Mouse (Mus musculus): ENCODE measurements around the gene Olig3. TPM values are rescaled to one million over a fixed set of nuclear protein-coding genes. Genes with fewer than 3 reads are reported as not detected.
A peak's percentile ranks its signal among the peaks of the same experiment; 100 is the strongest.
"Not testable (repeated sequence)": the region's sequence is repeated elsewhere in the genome, so short reads cannot be mapped to it uniquely, and the experiment has no call there.

Gene Olig3
- polyA plus RNA-seq, 1 experiment from 2014 or later = 26.3 TPM

DNA sequence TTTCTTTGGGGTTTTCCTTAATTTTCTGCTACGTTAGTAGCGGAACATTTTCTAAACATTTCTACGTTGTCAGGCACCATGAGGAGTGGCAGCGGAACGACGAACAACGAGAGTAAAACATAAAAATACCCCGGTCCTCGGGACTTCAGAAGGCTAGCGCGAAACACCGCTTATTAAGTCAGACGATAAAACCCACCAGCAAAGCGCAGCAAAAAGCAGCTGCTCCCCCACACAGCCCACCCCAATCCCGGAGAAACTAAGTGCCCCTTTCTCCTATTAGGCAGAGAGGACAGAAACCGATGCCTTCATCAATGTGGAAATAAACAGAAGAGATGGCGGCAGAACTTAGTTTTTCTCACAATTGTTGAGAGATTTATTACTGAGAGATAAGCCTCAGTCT is 6.5 kb downstream of the Olig3 start:
- Histone ChIP-seq H3K27me3 (peaks cover 98% of the 10 kb centered on the region), H3K9me3 (no peaks in the 10 kb centered on the region), H3K4me1 (replicated peaks) (peaks cover 10% of the 10 kb centered on the region), H3K4me3 (no peak overlapping the region; the same call in 1 of the 2 replicates), H3K27ac (replicated peaks) (no peak overlapping the region), H3K4me2 (peak overlapping the region; percentile 39), H3K36me3 (no peaks in the 10 kb centered on the region), H3K9ac (no peak overlapping the region)
- ATAC-seq (ENCODE audit: low read depth) = no peak
- WGBS = under 1% methylated on average over 17 of the region's 17 CpGs

DNA sequence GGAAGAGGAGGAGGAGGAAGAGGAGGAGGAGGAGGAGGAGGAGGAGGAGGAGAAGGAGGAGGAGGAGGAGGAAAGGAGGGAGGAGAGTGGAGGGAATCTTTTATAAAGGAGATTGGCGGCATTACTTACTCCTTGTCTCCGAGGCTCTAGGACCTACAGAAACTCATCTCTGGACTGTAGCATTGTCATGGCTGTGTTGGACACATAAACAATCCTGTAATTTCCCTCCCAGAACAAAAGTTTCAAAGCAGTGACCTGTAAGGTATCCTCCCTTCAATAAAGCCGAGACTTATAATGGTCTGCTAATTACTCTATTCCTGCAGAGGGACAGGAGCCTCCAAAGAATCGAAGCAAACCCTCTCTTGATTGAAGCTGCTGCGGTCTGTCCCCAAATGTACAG is 7.0 kb downstream of the Olig3 start:
- 3% methylated on average over 5 of the region's 5 CpGs for WGBS
- peaks cover 10% of the 10 kb centered on the region for H3K4me1 ChIP-seq (replicated peaks)
- H3K27ac ChIP-seq (replicated peaks) = no peak overlapping the region
- ATAC-seq (ENCODE audit: low read depth) = no peak
- no peaks in the 10 kb centered on the region for H3K9me3 ChIP-seq
- no peaks in the 10 kb centered on the region for H3K36me3 ChIP-seq
- no peak overlapping the region for H3K4me2 ChIP-seq
- H3K27me3 ChIP-seq = peaks cover 98% of the 10 kb centered on the region
- H3K4me3 ChIP-seq = no peak overlapping the region
- no peak overlapping the region for H3K9ac ChIP-seq

DNA sequence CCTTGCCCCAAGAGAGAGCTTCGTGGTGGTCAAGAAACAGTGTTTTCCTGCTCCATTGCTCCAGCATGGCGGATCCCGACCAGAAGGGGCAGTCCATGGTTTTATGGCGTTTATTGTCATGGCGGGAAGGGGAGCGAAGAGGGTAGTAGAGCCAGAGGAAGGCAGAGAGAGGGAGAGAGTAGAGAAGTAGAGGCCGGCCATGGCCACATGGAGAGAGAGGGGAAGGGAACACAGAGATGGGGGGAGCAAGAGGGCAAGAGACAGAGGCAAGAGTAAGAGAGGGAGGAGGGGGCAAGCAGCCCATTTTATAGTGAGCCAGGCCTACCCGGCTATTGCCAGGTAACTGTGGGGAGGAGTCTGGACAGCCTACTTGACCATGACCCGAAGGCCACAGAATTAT is 12.8 kb downstream of the Olig3 start:
- H3K9me3 ChIP-seq = no peaks in the 10 kb centered on the region
- no peak overlapping the region for H3K27ac ChIP-seq (replicated peaks)
- H3K9ac ChIP-seq = no peak overlapping the region
- peaks cover 95% of the 10 kb centered on the region for H3K27me3 ChIP-seq
- ATAC-seq (ENCODE audit: low read depth) = no peak
- no peak overlapping the region for H3K4me3 ChIP-seq
- no peak overlapping the region for H3K4me2 ChIP-seq
- WGBS = 82% methylated on average over 9 of the region's 9 CpGs
- H3K36me3 ChIP-seq = no peaks in the 10 kb centered on the region
- peaks cover 14% of the 10 kb centered on the region for H3K4me1 ChIP-seq (replicated peaks)

- Histone ChIP-seq H3K27me3 (peaks cover 95% of the 10 kb centered on the region), H3K9me3 (no peaks in the 10 kb centered on the region), H3K4me1 (replicated peaks) (peaks cover 14% of the 10 kb centered on the region), H3K36me3 (no peaks in the 10 kb centered on the region), H3K27ac (replicated peaks) (no peak overlapping the region), H3K4me3 (no peak overlapping the region), H3K9ac (no peak overlapping the region), H3K4me2 (no peak overlapping the region)
- ATAC-seq (ENCODE audit: low read depth) = no peak
- 39% methylated on average over 3 of the region's 3 CpGs for WGBS
Observed at GRCm38 (mm10) chr10:19370146-19370545, 13.8 kb downstream of the Olig3 start.

GRCm38 (mm10) chr10:19372263-19372662 is 15.9 kb downstream of the Olig3 start:
- H3K27ac ChIP-seq (replicated peaks) = no peak overlapping the region
- no peak overlapping the region for H3K4me2 ChIP-seq
- no peaks in the 10 kb centered on the region for H3K36me3 ChIP-seq
- WGBS = 15% methylated on average over 5 of the region's 5 CpGs
- peak; percentile 56; the same call in 1 of the 2 replicates for ATAC-seq (ENCODE audit: low read depth)
- H3K27me3 ChIP-seq = peaks cover 94% of the 10 kb centered on the region
- H3K4me3 ChIP-seq = no peak overlapping the region
- peaks cover 14% of the 10 kb centered on the region for H3K4me1 ChIP-seq (replicated peaks)
- no peaks in the 10 kb centered on the region for H3K9me3 ChIP-seq
- H3K9ac ChIP-seq = no peak overlapping the region

DNA sequence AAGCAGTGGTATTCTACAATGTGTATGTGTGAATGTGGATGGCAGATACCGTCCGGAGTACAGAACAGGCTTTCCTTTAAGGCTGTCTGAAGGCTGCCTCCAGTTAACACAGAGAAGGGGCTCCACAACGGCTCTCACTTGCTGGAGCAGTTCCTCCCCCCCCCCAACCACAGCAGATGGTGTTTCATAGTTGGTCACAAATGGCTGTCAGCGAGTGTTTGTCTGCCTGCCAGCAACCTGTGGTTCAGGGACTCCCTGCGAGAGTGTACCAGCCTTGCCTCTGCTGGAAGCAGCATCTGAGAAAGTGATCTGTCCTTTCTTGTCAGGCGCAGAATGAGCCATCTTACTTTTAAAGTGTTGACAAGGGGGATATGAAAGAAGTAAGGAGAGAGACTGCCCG is 17.5 kb downstream of the Olig3 start:
- H3K9me3 ChIP-seq = peaks cover 4% of the 10 kb centered on the region; the same call in 1 of the 2 replicates
- no peak overlapping the region for H3K27ac ChIP-seq (replicated peaks)
- peak; percentile 74 for ATAC-seq (ENCODE audit: low read depth)
- H3K4me2 ChIP-seq = no peak overlapping the region
- H3K36me3 ChIP-seq = no peaks in the 10 kb centered on the region
- H3K9ac ChIP-seq = no peak overlapping the region
- peaks cover 79% of the 10 kb centered on the region for H3K27me3 ChIP-seq
- peaks cover 14% of the 10 kb centered on the region for H3K4me1 ChIP-seq (replicated peaks)
- 35% methylated on average over 7 of the region's 7 CpGs for WGBS
- no peak overlapping the region for H3K4me3 ChIP-seq

- Histone ChIP-seq H3K4me3 (no peak overlapping the region), H3K9me3 (peaks cover 9% of the 10 kb centered on the region; the same call in 1 of the 2 replicates), H3K4me1 (replicated peaks) (peaks cover 14% of the 10 kb centered on the region), H3K4me2 (no peak overlapping the region), H3K36me3 (no peaks in the 10 kb centered on the region), H3K27me3 (peaks cover 74% of the 10 kb centered on the region), H3K27ac (replicated peaks) (no peak overlapping the region), H3K9ac (no peak overlapping the region)
- 56% methylated on average over 3 of the region's 3 CpGs for WGBS
- ATAC-seq (ENCODE audit: low read depth) = peak; percentile 13; the same call in 1 of the 2 replicates
Observed at GRCm38 (mm10) chr10:19374311-19374710, 18.0 kb downstream of the Olig3 start.

DNA sequence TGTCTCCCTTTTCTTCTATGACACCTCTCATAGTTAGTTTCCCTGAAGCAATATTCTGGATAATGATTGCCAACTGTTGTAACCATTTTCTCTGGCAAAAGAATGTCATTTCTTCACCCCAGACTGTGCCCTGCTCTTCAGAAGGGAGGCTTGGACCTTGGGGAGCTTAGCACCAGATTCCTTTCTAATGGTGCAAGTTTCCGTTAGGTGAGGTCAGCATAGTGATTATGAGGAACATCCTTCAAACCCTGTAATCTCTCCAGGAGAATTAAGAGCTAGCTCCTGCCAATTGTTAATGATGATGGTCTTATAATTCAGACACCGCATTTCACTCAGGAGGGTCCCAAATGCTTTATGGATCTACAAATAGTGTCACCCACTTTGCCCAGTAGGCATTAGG is 19.5 kb downstream of the Olig3 start:
- Histone ChIP-seq H3K27me3 (peaks cover 59% of the 10 kb centered on the region), H3K4me1 (replicated peaks) (peaks cover 14% of the 10 kb centered on the region), H3K9me3 (peaks cover 11% of the 10 kb centered on the region; the same call in 1 of the 2 replicates), H3K27ac (replicated peaks) (no peak overlapping the region), H3K36me3 (no peaks in the 10 kb centered on the region), H3K4me3 (no peak overlapping the region), H3K9ac (no peak overlapping the region), H3K4me2 (no peak overlapping the region)
- 98% methylated on average over 2 of the region's 2 CpGs for WGBS
- ATAC-seq (ENCODE audit: low read depth) = no peak

DNA sequence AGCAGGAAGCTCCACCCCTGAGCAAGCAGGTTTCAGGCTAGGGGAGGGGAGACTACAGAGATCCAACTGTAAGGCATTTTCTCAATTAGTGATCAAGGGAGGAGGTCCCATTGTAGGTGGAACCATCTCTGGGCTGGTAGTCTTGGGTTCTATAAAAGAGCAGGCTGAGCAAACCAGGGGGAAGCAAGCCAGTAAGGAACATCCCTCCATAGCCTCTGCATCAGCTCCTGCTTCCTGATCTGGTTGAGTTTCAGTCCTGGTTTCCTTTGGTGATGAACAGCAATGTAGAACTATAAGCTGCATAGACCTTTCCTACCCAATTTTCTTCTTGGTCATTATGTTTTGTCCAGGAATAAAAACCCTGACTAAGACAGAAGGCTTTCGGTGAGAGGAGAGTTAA is 24.6 kb downstream of the Olig3 start:
- not testable (repeated sequence) for H3K27ac ChIP-seq (replicated peaks); H3K4me2 ChIP-seq; ATAC-seq (ENCODE audit: low read depth); H3K36me3 ChIP-seq; H3K4me1 ChIP-seq (replicated peaks); H3K9ac ChIP-seq; H3K4me3 ChIP-seq
- 97% methylated on average over 1 of the region's 1 CpGs for WGBS
- Histone ChIP-seq H3K27me3 (peaks cover 13% of the 10 kb centered on the region), H3K9me3 (peaks cover 11% of the 10 kb centered on the region; the same call in 1 of the 2 replicates)

DNA sequence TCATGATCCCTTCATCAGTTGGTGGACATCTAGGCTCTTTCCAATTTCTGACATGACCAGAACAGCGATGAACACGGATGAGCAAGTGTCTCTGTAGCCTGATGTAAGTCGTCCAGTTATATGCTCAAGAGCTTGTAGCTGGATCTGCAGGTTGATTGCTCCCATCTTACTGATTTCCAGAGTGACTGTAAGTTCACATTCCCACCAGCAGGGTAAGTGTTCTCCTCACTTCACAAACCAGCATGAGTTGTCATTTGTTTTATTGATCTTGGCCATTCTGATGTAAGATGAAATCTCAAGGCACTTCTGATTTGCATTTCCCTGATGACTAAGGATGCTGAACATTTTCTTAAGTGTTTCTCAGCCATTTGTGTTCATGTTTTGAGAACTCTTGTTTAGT is 27.8 kb downstream of the Olig3 start:
- 81% methylated on average over 3 of the region's 3 CpGs for WGBS
- H3K36me3 ChIP-seq = no peaks in the 10 kb centered on the region
- H3K9me3 ChIP-seq = peaks cover 4% of the 10 kb centered on the region; the same call in 1 of the 2 replicates
- no peak for ATAC-seq (ENCODE audit: low read depth)
- no peaks in the 10 kb centered on the region for H3K4me1 ChIP-seq (replicated peaks)
- H3K4me2 ChIP-seq = no peak overlapping the region
- H3K4me3 ChIP-seq = no peak overlapping the region
- H3K9ac ChIP-seq = no peak overlapping the region
- no peak overlapping the region for H3K27ac ChIP-seq (replicated peaks)
- peaks cover 4% of the 10 kb centered on the region; the same call in 1 of the 2 replicates for H3K27me3 ChIP-seq

GRCm38 (mm10) chr10:19391819-19392218 is 35.5 kb downstream of the Olig3 start:
- no peak overlapping the region for H3K27ac ChIP-seq (replicated peaks)
- H3K4me3 ChIP-seq = no peak overlapping the region
- H3K9me3 ChIP-seq = no peaks in the 10 kb centered on the region
- H3K4me2 ChIP-seq = no peak overlapping the region
- 88% methylated on average over 4 of the region's 4 CpGs for WGBS
- no peak for ATAC-seq (ENCODE audit: low read depth)
- H3K36me3 ChIP-seq = no peaks in the 10 kb centered on the region
- peaks cover 8% of the 10 kb centered on the region for H3K4me1 ChIP-seq (replicated peaks)
- H3K9ac ChIP-seq = no peak overlapping the region
- H3K27me3 ChIP-seq = peaks cover 46% of the 10 kb centered on the region

- peak overlapping the region; percentile 34; the same call in 1 of the 2 replicates for H3K27ac ChIP-seq (replicated peaks)
- H3K27me3 ChIP-seq = peaks cover 57% of the 10 kb centered on the region
- H3K4me1 ChIP-seq (replicated peaks) = peaks cover 26% of the 10 kb centered on the region
- no peak overlapping the region for H3K4me3 ChIP-seq
- H3K36me3 ChIP-seq = no peaks in the 10 kb centered on the region
- WGBS = 20% methylated on average over 9 of the region's 9 CpGs
- peak overlapping the region; percentile 30 for H3K4me2 ChIP-seq
- ATAC-seq (ENCODE audit: low read depth) = peak; percentile 95
- H3K9ac ChIP-seq = no peak overlapping the region
- no peaks in the 10 kb centered on the region for H3K9me3 ChIP-seq
Observed at GRCm38 (mm10) chr10:19396485-19397137, 40.3 kb downstream of the Olig3 start.

DNA sequence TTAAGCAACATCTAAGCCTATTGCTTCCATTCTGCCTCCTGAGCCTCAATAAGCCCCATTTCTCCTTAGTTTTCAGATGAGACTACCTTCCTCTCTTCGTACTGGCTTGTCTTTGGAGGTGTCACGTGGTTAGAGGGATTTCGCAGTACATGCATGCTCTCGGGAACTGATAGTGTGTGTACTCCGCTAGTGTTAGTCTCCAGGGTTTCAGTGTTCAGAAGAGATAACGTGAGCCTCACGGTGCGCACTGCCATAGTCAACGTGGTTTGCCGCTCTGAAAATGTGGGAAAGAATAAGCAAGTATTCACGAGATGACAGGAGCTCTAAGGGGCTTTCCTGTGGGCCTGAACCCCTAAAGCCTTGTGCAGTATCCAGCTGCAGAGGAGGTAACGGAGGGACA is 41.1 kb downstream of the Olig3 start:
- Histone ChIP-seq H3K4me3 (no peak overlapping the region), H3K27ac (replicated peaks) (no peak overlapping the region), H3K9me3 (no peaks in the 10 kb centered on the region), H3K36me3 (no peaks in the 10 kb centered on the region), H3K9ac (no peak overlapping the region), H3K27me3 (peaks cover 54% of the 10 kb centered on the region), H3K4me2 (peak overlapping the region; percentile 30), H3K4me1 (replicated peaks) (peaks cover 26% of the 10 kb centered on the region)
- 76% methylated on average over 12 of the region's 12 CpGs for WGBS
- no peak for ATAC-seq (ENCODE audit: low read depth)
